Mouse (Mus musculus): Measurements from ENCODE around the gene Gpx7. TPM values are rescaled to one million over a fixed set of nuclear protein-coding genes. Genes with fewer than 3 reads are reported as not detected.

Gene Gpx7
- 8.4 TPM for polyA plus RNA-seq (2015; fragmentation: Illumina TruSeq; extraction: RNeasy Lipid Tissue Mini Kit (QIAGEN cat#74804); ENCODE audit: low read depth, low replicate concordance)

GRCm38 (mm10) chr4:108406861-108407401, at the start of gene Gpx7:
Gene Gpx7, minus strand, starts transcription at chr4:108406961.

GRCm38 (mm10) chr4:108383183-108383714, 23.5 kb downstream of the Gpx7 start, which contains the start of gene Shisal2a:
Gene Shisal2a, minus strand, starts transcription at chr4:108383349.

Other genes starting within 250 kb of the Gpx7 start
- 28.3 TPM for gene Echdc2, start 241.5 kb downstream of the Gpx7 start, polyA plus RNA-seq (2015; fragmentation: Illumina TruSeq; extraction: RNeasy Lipid Tissue Mini Kit (QIAGEN cat#74804); ENCODE audit: low read depth, low replicate concordance)
- gene Zyg11a, start 188.9 kb downstream of the Gpx7 start, polyA plus RNA-seq (2015; fragmentation: Illumina TruSeq; extraction: RNeasy Lipid Tissue Mini Kit (QIAGEN cat#74804); ENCODE audit: low read depth, low replicate concordance) = not detected
- 65.2 TPM for gene Zyg11b, start 105.9 kb downstream of the Gpx7 start, polyA plus RNA-seq (2015; fragmentation: Illumina TruSeq; extraction: RNeasy Lipid Tissue Mini Kit (QIAGEN cat#74804); ENCODE audit: low read depth, low replicate concordance)
- 23.9 TPM for gene Coa7, start 78.8 kb downstream of the Gpx7 start, polyA plus RNA-seq (2015; fragmentation: Illumina TruSeq; extraction: RNeasy Lipid Tissue Mini Kit (QIAGEN cat#74804); ENCODE audit: low read depth, low replicate concordance)
- gene Shisal2a, start 23.6 kb downstream of the Gpx7 start, polyA plus RNA-seq (2015; fragmentation: Illumina TruSeq; extraction: RNeasy Lipid Tissue Mini Kit (QIAGEN cat#74804); ENCODE audit: low read depth, low replicate concordance) = not detected
- gene Tut4, start 52.5 kb upstream of the Gpx7 start, polyA plus RNA-seq (2015; fragmentation: Illumina TruSeq; extraction: RNeasy Lipid Tissue Mini Kit (QIAGEN cat#74804); ENCODE audit: low read depth, low replicate concordance) = 24.3 TPM
- gene Prpf38a, start 172.4 kb upstream of the Gpx7 start, polyA plus RNA-seq (2015; fragmentation: Illumina TruSeq; extraction: RNeasy Lipid Tissue Mini Kit (QIAGEN cat#74804); ENCODE audit: low read depth, low replicate concordance) = 41.5 TPM
- 0.24 TPM for gene Orc1, start 172.5 kb upstream of the Gpx7 start, polyA plus RNA-seq (2015; fragmentation: Illumina TruSeq; extraction: RNeasy Lipid Tissue Mini Kit (QIAGEN cat#74804); ENCODE audit: low read depth, low replicate concordance)
- gene Cc2d1b, start 213.0 kb upstream of the Gpx7 start, polyA plus RNA-seq (2015; fragmentation: Illumina TruSeq; extraction: RNeasy Lipid Tissue Mini Kit (QIAGEN cat#74804); ENCODE audit: low read depth, low replicate concordance) = 26.5 TPM